Mouse (Mus musculus) ovary, adult 18-20 months (tissue): ENCODE measurements around the gene Tns1.

ENCODE experiments used
- DNase-seq: peaks from one replicate; pipeline ENCODE4 v3.0.0; 2022; ENCODE audit warnings: low spot score, mixed read lengths

The Tns1 gene

DNA sequence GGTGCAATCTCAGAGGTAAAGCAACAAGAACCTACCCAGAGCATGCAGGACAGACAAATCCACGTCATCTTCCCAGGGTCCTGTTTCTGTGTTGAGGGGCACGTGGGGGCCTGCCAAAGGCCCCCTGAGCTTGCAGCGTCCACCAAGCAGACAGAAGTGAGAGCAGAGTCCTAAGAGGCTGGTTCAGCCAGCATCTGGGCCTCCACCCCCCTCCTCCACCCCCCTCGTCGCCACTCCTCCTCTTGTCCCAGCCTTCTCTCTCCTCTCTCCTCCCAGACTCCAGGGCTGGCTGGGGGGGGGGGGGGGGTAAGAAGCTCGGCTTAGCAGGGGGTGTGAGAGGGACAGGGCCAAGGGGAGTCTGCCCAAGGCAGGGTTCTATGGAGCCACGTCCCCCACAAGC, 33.1 kb downstream of the Tns1 start:
- no peak for DNase-seq

DNA sequence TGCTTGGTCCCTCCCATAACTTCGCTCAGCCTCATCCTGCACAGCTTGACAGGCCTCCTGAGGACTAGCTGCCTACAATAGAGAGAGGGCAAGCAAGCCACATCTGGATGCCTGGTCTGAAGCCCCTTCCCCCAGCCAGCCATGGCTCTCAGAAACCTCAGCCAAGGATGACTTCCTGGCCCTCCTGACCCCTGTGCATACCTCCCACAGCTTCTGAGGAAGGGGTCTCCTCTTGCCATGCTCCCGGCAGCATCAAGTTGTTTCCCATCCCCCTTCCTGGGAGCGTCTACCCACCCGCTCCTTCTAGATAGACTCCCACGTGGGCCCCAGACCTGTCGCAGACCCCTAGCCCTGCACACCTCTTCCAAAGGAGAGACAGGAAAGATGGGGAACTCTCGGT, 33.9 kb downstream of the Tns1 start:
- no peak for DNase-seq

GRCm38 (mm10) chr1:74088569-74088968, 35.7 kb downstream of the Tns1 start:
- no peak for DNase-seq

DNA sequence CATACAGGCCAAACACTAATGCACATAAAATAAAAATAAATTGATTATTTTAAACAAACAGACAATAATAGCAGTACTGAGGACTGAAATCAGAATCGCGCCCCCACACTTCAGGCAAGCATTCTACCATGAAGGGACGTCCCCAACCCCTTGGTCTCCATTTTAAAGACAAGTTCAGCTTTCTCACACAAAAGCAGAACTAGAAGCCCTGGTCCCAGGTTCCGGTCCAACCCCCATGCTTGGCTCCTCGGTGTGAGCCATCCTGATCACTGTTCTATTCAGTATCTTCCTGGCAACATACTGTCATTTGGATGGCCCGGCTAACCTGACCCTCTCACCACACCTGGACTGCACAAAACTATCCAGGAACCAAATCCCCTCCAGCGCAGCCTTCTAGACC, 38.7 kb downstream of the Tns1 start:
- DNase-seq: no peak

- no peak for DNase-seq
Measured at GRCm38 (mm10) chr1:74084752-74085151, 39.5 kb downstream of the Tns1 start.

- no peak for DNase-seq
Measured at GRCm38 (mm10) chr1:74084065-74084705, 40.1 kb downstream of the Tns1 start.

GRCm38 (mm10) chr1:74082841-74083463, 41.3 kb downstream of the Tns1 start:
- DNase-seq: no peak

DNA sequence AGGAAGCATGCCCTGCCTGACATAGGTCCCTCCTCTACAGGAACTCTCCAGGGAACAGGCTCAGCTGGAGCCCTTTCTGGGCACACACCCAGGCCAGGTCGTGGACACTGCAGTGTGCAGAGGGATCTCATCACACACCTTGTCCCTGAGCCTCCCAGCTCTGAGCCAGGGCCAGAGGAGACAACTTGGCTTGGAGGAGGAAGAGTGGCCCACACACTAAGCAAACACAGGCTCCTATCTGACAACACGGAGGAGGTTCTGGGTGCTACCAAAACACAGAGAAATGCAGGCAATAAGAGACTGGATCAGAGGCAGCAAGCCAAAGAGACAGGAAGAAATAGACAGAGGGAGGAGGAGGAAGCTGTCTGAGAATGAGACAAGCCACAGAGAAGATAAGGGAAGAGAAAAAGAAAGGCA, 42.7 kb downstream of the Tns1 start:
- peak; percentile 70 for DNase-seq

- DNase-seq: no peak
Measured at GRCm38 (mm10) chr1:74077353-74077752, 46.9 kb downstream of the Tns1 start.

DNA sequence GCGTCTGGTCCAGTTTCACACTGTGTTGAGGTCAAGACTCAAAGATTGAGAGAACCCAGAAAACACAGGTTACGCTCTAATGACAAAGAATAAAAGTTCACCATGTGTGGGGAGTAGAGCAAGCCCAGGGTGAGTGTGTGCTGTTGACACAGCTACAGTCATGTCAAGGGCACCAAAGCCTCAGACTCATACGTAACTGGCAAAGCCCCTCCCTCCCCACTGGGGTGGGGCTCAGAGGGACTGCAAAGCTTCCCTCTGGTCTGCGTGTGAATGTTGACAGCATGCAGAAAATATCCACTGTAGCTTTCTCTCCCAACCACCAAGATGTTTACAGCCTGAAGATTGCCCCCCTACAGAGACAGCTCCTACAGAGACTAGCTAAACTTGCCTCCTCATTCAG, 48.0 kb downstream of the Tns1 start:
- no peak for DNase-seq

- DNase-seq: no peak
Measured at GRCm38 (mm10) chr1:74074693-74075485, 49.4 kb downstream of the Tns1 start.

DNA sequence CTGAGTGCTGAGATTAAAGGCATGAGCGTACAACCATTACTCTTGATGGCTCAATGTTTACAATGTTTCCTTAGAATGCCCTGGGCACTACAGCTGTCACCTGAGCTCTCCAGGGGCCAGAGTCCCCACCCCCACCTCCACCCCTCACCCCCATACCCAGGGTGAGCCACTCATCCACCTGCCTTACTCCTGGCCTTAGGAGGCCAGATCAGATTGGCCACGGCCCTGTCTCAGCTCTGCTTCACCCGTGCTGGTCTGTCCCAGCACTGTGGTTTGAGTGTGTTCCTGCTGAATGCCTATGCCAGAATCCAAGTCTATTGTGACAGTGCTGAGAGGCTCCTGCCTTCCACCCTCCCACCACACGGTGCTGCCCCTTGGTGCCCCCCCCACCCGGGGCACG, 50.5 kb downstream of the Tns1 start:
- no peak for DNase-seq

DNA sequence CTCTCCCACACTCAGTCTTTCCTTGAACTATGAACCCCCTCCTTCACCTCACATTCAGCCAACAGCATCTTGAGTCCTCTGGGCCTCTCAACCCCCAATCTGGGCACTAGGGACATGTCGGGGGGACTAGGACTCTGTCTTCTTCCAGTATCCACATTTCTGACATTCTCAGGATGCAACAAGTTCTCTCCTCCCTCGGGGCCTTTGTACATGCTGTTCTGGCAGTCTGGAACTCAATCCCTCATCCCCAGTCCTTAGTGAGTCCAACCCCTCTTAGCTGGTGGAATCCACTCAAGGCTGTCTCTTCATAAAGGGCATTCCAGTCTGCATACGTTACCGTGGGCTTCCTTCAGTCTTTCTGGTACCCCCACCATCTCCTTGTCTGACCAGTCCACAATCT, 53.5 kb downstream of the Tns1 start:
- no peak for DNase-seq

- no peak for DNase-seq
Measured at GRCm38 (mm10) chr1:74070001-74070551, 54.2 kb downstream of the Tns1 start.

DNA sequence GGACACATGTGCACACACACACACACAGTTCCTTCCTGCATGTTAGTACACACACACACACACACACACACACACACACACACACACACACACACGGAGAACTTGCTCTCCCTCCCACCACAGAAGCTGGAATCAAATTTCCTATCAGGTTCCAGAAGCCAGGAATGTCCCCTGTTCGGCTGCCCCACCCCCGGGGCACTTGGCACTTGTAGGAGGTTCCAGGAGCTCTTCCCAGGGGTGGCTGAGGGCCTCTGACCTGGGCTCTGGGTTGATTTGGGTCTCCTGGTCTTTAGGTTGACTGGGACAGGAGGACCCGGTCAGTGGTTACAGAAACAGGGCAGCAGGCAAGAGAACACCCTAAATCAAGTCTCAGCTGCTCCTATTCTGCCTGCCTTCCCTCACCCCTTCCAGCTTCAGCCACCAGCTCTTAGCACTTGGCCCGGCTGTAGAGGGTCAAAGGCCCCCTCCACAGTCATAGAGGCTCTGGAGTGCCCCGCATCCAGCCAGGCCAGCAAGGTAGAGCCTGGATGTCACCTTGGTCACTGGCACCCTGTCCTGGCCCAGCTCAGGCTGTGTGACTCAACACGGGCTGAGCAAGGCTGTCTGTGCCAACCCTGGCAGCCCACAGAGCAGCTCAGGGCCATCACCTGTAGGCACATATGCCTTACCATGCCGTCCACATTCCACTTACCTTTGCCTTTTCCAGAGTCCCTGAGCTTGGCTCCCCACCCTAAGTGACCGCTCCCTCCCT, 55.0 kb downstream of the Tns1 start:
- no peak for DNase-seq

DNA sequence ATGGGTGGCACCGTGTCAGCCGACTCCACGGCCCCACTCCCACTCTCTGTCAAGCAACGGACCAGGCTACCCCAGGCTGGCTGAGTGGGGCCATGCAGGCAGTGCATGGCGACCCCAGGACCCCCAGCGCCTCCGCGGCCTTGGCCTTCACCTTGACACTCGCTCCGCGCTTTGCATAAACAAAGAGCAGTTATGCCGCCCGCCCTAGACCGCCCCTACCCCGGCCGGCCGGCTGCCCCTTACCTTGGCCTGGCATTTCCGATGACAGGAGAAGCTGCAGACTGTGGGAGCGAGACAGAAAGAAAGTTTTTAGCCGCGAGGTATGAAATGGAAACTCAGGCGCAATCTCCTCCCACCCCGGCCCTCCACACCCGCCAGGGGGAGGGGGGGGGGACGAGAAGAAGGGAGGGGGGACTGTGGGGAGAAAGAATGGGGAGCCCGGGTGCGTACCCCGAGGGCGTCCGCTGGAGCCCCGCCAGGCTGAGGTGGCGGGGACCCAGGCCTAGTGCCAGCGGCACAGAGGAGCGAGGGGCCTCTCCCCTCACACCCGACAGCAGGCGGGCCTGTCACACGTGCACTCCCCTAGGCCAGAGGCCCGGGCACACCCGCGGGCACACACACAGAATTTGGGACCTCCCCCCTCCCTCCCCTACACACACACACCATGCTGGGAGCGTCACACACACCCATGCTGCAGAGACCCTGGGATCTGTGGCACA, 55.7 kb downstream of the Tns1 start:
- no peak for DNase-seq

GRCm38 (mm10) chr1:74067866-74068265, 56.4 kb downstream of the Tns1 start:
- no peak for DNase-seq

- DNase-seq: no peak
Measured at GRCm38 (mm10) chr1:74066576-74066975, 57.7 kb downstream of the Tns1 start.

DNA sequence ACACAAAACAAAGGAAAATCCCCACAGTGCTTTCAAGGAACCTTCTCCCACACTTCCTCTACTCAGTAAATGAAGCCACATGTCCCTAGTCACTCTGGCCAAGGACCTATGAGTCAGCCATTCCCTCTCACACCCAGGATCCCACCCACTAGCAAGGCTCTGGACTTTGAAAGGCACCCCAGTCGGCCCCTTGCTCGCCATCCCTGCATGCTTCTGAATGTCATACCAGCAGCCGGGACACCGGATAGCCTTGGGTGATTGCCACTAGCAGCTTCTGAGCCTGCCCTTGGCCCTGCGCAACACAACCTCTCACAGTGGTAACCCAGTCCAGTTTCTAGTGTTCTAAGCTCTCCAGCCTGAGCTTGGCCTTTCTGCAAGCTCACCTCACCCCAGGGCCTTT, 58.2 kb downstream of the Tns1 start:
- no peak for DNase-seq

DNA sequence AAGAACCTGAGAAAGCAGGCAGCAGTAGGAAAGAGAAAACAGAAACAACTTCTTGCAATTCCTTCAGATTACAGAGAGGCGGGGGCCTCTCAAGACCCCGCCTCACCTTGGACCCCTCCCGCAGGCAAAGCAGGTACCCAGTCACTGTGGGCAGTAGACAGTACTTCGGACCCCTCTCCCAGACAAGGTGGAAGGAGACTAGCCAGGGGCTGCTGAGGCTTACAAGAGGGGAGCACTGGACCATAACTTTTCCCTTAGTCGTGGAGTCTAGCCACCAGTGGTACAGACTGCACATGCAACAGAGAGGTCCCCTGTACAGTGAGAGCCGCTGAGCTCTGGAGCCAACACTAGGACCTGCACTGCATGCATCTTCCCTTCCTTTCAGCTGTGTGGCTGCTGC, 64.2 kb downstream of the Tns1 start:
- no peak for DNase-seq

- no peak for DNase-seq
Measured at GRCm38 (mm10) chr1:74059552-74059951, 64.7 kb downstream of the Tns1 start.

GRCm38 (mm10) chr1:74058771-74059170, 65.5 kb downstream of the Tns1 start:
- no peak for DNase-seq
